Mouse (Mus musculus): Measurements from ENCODE around the gene Sult3a1.

DNA sequence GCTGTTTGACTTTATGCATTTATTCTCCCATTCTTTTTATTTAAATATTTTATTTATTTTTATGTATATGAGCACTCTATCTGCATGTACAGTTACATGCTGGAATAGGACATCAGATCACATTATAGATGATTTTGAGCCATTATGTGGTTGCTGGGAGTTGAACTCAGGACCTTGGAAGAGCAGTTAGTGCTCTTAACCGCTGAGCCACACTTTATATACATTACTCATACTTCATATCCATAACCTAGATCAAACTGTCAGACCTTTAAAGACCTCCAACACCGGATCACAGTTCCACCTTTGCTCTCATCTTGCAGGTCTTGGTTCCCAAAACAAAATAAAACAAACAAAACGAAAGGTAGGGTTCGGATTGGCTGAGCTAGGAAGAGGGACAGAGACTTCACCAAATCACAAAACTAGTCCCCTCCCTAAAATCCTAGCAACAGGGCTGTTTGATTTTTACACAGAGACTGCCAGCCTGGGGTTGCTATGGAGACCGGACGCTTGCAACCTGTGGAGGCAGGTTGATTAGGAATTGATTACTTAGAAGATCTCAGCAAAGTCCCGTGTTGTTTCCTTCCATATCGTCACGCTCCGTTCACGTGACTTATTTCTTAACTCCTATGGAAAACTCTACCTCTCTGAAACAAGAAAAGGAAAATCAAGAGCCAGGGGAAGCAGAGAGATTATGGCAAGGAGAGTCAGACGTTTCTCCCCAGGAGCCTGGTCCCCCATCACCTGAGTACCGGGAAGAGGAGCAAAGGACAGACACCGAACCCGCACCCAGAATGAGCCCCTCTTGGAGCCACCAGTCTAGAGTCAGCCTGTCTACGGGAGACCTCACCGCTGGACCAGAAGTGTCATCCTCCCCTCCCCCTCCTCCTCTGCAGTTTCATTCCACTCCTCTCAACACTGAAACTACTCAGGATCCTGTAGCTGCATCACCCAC is 47.3 kb downstream of the Sult3a1 start, which contains the start of gene Rsph4a:
- TF ChIP-seq CTCF (IDR thresholded peaks at IDR 0.05; ENCODE audit: borderline replicate concordance, insufficient read depth, low read length) = no peak
- no peak for TF ChIP-seq POLR2A (IDR thresholded peaks at IDR 0.05; ENCODE audit: low read depth, low read length)

Measured in embryonic fibroblast, embryonic 13.5 days (primary cell).